Mouse (Mus musculus) spleen, adult 2 months (tissue): Measurements from ENCODE around the gene Crybg2. TPM values are rescaled to one million over a fixed set of nuclear protein-coding genes. Genes with fewer than 3 reads are reported as not detected.
A peak's percentile ranks its signal among the peaks of the same experiment; 100 is the strongest.

ENCODE experiments used
- DNase-seq, 2 experiments: peaks; one replicate each; pipeline versions ENCODE4 v3.0.0 to v3.0.0-alpha.2; 2012 to 2021; ENCODE audit warnings: low spot score in 2 of 2, low read depth in 1 of 2
- H3K27ac ChIP-seq: fragments of 200-500 bp; 2 replicates; pipeline ENCODE4 v1.5.1; 2012; ENCODE audit warnings: low read length, inconsistent platforms; ENCODE audit not compliant: insufficient read depth
- H3K27me3 ChIP-seq: fragments of 200-500 bp; 2 replicates; pipeline ENCODE4 v1.6.1; 2012; ENCODE audit warnings: mild to moderate bottlenecking, moderate library complexity, low read length, inconsistent platforms; ENCODE audit not compliant: control insufficient read depth, insufficient read depth
- H3K36me3 ChIP-seq: fragments of 200-500 bp; 2 replicates; pipeline ENCODE4 v1.6.1; 2012; ENCODE audit warnings: mild to moderate bottlenecking, low read length, inconsistent platforms; ENCODE audit not compliant: control insufficient read depth, insufficient read depth
- H3K4me1 ChIP-seq: fragments of 200-500 bp; 2 replicates; pipeline ENCODE4 v1.6.1; 2011; ENCODE audit warnings: inconsistent platforms; ENCODE audit not compliant: control insufficient read depth, insufficient read depth, insufficient read length
- H3K4me3 ChIP-seq: fragments of 200-500 bp; 2 replicates; pipeline ENCODE4 v1.5.1; 2011; ENCODE audit warnings: mild to moderate bottlenecking, inconsistent platforms; ENCODE audit not compliant: insufficient read depth, insufficient read length; ENCODE audit errors: extremely low read depth
- CTCF ChIP-seq: fragments of 200-500 bp; IDR thresholded peaks from 2 replicates; pipeline ENCODE4 v1.5.1; 2011; ENCODE audit warnings: mild to moderate bottlenecking, inconsistent platforms; ENCODE audit not compliant: insufficient read depth, insufficient read length, insufficient replicate concordance; ENCODE audit errors: extremely low read depth
- POLR2A ChIP-seq: fragments of 200-500 bp; IDR thresholded peaks from 2 replicates; pipeline ENCODE4 v1.6.1; 2011; ENCODE audit warnings: low read depth, low read length, inconsistent platforms
- WGBS: fragments of 180-500 bp; shearing (Covaris S2); methylation state at CpG from one replicate; pipeline ENCODE4 v1.1.7; 2018; 5-methylcytosine and 5-hydroxymethylcytosine counted together
- polyA plus RNA-seq: library from polyadenylated mRNA; depleted of rRNA; stranded (reverse); fragments of >200 nt; gene quantifications from 2 replicates; pipeline ENCODE4 v1.2.3, GENCODE M21; 2012

The Crybg2 gene
- polyA plus RNA-seq, 1 experiment = 4.3 TPM

DNA sequence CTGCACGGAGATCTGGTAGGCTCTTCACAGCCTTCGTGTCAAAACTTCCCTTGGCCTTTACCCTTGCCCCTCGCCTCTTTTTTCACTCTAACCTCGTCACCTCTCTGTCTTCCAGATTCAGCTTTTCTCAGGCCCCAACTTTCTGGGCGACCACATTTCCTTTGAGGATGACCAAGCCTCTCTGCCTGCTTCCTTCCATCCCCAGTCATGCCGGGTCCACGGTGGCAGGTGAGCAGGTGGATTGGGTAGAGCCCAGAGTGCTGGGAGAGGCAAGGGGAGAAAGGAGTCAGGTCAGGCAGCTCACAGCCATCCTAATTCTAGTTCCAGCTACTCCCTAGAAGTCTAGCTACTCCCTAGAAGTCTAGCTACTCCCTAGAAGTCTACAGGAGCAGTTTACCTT lies 21.8 kb downstream of the Crybg2 start:
- Histone ChIP-seq H3K36me3 (no peaks in the 10 kb centered on the region), H3K4me1 (peaks cover 7% of the 10 kb centered on the region; the same call in 1 of the 2 replicates), H3K4me3 (peak overlapping the region; percentile 53), H3K27ac (no peak overlapping the region), H3K27me3 (no peaks in the 10 kb centered on the region)
- TF ChIP-seq CTCF (no peak), POLR2A (no peak)
- no peak for DNase-seq
- WGBS = 8% methylated on average over 7 of the region's 7 CpGs

DNA sequence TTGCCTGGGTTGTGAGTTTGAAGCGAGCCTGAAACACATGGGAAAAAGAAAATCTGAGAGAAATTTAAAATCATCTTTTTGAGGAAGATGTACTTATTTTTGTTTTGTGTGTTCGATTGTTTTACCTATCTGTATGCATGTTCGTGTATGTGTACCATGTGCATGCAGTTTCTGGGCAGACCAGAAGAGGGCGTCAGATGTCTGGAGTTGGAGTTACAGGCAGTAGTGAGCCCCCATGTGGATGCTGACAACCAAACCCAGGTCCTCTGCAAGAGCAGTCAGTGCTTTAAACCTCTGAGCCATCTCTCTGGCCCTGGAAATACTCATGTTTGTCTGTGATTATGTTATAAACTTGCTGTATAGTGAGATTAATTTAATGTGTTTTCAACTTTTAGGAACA lies 24.4 kb downstream of the Crybg2 start:
- no peaks in the 10 kb centered on the region for H3K36me3 ChIP-seq
- TF ChIP-seq POLR2A (no peak), CTCF (no peak)
- H3K4me3 ChIP-seq = no peak overlapping the region
- H3K27ac ChIP-seq = no peak overlapping the region
- H3K4me1 ChIP-seq = peaks cover 7% of the 10 kb centered on the region; the same call in 1 of the 2 replicates
- DNase-seq = no peak
- H3K27me3 ChIP-seq = no peaks in the 10 kb centered on the region
- WGBS = 94% methylated on average over 4 of the region's 4 CpGs

DNA sequence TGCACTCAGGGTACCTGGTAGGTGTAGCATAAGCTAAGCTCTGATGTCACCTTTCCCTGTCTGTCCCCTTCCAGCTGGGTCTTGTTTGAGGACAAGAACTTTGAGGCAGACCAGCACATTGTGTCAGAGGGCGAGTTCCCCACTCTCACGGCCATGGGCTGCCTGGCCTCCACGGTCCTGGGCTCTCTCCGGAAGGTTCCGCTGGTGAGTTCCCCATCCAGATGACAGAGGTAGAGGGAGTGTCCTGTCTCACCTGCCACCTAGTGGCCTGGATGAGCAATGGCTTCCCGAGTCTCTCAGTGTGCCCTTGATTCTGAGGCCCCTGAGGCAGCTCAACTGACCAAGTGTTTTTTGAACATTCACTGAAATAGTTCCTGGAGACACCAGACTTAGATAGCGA lies 26.8 kb downstream of the Crybg2 start:
- H3K4me3 ChIP-seq = no peak overlapping the region
- TF ChIP-seq POLR2A (no peak), CTCF (peak; percentile 84; the same call in 1 of the 2 replicates)
- H3K36me3 ChIP-seq = no peaks in the 10 kb centered on the region
- no peak overlapping the region for H3K27ac ChIP-seq
- 10% methylated on average over 7 of the region's 7 CpGs for WGBS
- H3K4me1 ChIP-seq = peaks cover 9% of the 10 kb centered on the region; the same call in 1 of the 2 replicates
- peak in 1 of 2 experiments; percentile 61 for DNase-seq
- H3K27me3 ChIP-seq = no peaks in the 10 kb centered on the region

DNA sequence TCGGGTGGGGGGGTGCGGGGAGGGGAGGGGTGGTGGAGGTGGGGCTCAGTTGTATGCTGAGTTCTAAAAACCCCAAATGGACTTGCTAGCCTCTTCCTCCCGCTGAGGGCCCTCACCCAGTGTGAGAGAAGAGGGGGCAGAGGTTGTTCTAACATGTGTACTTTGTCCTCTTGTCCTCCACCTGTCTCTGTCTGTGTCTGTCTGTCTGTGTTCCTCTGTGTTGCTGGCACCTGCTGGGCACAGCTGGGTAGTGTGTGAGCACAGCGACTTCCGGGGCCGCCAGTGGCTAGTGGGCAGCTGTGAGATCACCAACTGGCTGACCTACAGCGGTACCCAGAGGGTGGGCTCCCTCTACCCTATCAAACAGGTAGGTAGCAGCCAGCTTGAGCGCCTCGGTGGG lies 28.4 kb downstream of the Crybg2 start:
- no peak overlapping the region for H3K27ac ChIP-seq
- TF ChIP-seq POLR2A (no peak), CTCF (no peak)
- 85% methylated on average over 9 of the region's 9 CpGs for WGBS
- DNase-seq = no peak
- H3K36me3 ChIP-seq = peaks cover 10% of the 10 kb centered on the region
- H3K4me3 ChIP-seq = no peak overlapping the region
- H3K4me1 ChIP-seq = peaks cover 13% of the 10 kb centered on the region; the same call in 1 of the 2 replicates
- no peaks in the 10 kb centered on the region for H3K27me3 ChIP-seq

DNA sequence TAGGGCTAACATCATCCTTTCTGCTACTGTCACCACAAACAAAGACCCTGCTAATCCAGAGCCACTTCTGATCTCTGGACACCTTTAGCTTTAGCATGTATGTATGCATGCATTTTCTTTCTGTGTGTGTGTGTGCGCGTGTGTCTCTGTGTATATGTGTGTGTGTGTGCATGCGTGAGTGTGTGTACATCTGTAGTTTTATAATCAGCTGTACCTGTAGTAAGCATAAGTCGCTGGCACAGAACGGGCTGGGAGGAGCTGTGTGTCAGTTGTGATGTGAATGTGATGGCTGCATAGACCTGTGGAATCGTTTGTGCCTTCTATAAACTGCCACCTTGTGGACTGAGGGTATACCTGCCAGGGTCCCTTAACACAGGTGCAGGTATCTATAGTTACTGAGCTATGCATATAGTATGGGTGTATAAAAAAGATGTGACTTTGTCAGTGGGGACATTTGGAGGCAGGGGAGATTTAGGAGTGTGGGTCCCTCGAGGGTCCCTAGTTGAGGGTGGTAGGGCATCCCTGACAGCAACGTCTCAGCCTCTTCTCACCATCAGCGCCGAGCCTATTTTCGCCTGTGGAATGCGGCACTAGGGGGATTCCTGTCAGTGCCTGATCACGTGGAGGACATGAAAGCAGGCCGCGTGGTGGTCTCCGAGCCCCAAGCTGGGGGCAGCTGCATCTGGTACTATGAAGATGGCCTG lies 30.1 kb downstream of the Crybg2 start:
- WGBS = 87% methylated on average over 16 of the region's 16 CpGs
- no peak overlapping the region for H3K4me3 ChIP-seq
- H3K27me3 ChIP-seq = no peaks in the 10 kb centered on the region
- DNase-seq = no peak
- TF ChIP-seq CTCF (no peak), POLR2A (no peak)
- peak overlapping the region; percentile 37; the same call in 1 of the 2 replicates for H3K27ac ChIP-seq
- H3K36me3 ChIP-seq = peaks cover 10% of the 10 kb centered on the region
- peaks cover 14% of the 10 kb centered on the region; the same call in 1 of the 2 replicates for H3K4me1 ChIP-seq

DNA sequence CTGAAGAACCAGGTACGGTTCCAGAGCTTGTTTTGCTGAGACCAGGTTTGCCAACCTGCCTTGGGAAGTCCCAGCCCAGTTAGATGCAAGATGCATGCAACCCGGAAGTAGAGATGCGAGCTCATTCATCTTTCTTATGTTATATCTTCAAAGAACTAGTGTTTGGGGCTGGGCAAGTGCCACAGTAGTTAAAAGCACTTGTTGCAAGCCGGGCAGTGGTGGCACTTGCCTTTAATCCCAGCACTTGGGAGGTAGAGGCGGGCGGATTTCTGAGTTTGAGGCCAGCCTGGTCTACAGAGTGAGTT lies 30.6 kb downstream of the Crybg2 start:
- TF ChIP-seq POLR2A (no peak), CTCF (no peak)
- H3K27ac ChIP-seq = peak overlapping the region; percentile 37; the same call in 1 of the 2 replicates
- H3K4me1 ChIP-seq = peaks cover 18% of the 10 kb centered on the region; the same call in 1 of the 2 replicates
- H3K27me3 ChIP-seq = no peaks in the 10 kb centered on the region
- whole genome bisulfite sequencing = 78% methylated on average over 6 of the region's 6 CpGs
- peaks cover 10% of the 10 kb centered on the region for H3K36me3 ChIP-seq
- no peak overlapping the region for H3K4me3 ChIP-seq
- DNase-seq = no peak

DNA sequence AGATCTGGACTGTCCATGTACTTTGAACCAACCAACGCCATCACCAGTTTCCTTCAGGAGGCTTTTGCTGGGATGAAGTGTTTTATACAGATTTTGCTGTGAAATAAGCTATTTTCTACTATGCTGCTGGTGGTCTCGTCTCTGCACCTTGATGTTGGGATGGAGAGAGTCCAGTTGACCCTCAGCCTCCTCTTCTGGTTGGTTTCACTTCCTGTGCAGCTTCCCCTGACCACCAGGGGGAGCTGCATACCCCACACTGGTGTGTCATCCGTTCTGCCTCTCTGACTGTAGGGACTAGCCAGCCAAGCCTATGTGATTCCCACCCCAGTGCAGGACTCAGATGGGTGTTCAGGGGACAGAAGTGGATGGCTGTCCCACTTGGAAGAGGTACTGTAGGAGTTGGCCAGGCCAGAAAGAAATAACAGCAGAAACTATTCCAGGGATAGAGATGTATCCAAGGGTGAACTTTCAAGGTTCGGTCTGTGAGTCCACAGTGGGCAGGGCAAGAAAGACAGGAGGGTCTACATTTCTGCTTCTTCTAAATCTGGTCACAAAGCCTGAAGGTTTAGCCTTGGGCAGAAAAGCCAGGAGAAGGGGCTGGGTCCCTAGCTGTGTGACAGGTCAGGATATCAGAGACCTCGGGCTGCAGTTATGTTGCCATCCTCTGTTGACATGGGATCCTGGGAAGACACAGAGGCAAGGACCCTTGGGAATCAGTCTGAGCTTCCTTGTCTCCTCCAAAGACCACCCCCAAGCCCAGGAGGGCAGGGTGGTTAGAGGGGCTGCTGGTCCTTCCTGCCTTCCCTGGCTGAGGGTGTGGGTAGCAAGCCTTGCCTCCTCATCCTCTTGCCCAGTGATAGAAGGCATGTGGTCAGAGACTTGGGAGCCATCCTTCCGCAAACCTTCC lies 32.0 kb downstream of the Crybg2 start:
- Histone ChIP-seq H3K4me3 (peak overlapping the region; percentile 80), H3K27ac (peak overlapping the region; percentile 94), H3K36me3 (peaks cover 10% of the 10 kb centered on the region), H3K27me3 (no peaks in the 10 kb centered on the region), H3K4me1 (peaks cover 21% of the 10 kb centered on the region; the same call in 1 of the 2 replicates)
- peak in 1 of 2 experiments; percentile 81 for DNase-seq
- 57% methylated on average over 6 of the region's 6 CpGs for WGBS
- TF ChIP-seq CTCF (peak; percentile 92; the same call in 1 of the 2 replicates), POLR2A (no peak; the same call in 1 of the 2 replicates)
